Mouse (Mus musculus) left cerebral cortex, adult 9 months (tissue): ENCODE measurements at regions not wholly inside any gene's neighbourhood (a gene's known extent, or its start where the extent isn't known, plus 50 kb on each side); places are given as distances from the start of the nearest gene placed in this dataset.

Experiments used
- DNase-seq, 2 experiments: peaks; one replicate each; pipeline ENCODE4 v3.0.0; 2022; ENCODE audit warnings: low spot score in 2 of 2

DNA sequence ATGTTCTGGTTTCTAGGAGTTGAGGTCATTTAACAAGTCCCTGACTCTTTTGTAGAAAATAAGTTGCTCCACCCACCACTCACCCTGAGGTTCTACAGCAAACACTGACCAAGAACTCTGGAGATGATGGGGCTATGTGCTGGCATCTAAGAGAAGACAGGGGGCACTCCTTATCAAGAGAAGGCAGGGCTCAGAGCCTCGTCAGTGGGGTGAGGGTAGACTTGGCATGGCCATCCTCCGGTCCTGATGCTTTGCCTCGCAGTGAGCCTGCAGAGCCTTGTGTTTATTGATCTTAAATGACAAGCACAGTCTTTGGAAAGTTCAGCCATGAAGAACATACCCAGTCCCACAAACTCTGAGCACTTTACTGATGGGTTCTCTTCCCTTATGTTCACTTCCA lies 370.1 kb upstream of the 3110018I06Rik start:
- DNase-seq: no peak

DNA sequence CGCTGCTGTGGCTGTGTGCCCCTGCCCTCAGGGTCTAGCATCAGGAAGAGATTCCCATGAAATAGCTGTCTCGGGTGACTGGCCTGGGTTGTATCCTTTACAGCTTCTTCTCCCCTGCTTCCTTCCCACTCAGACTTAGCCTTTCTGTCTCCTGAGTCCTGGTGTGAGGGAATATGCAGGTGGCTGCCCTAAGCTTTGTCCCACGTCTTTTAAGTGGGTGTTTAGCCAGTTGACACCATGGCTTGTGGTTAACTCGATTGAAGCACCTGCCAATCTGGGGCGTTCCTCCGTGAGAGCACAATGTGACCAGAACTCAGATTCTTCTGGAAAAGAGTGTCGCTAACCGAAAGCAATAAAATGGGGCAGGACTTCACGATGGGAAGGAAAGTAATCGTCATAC lies 369.4 kb upstream of the 3110018I06Rik start:
- no peak for DNase-seq

DNA sequence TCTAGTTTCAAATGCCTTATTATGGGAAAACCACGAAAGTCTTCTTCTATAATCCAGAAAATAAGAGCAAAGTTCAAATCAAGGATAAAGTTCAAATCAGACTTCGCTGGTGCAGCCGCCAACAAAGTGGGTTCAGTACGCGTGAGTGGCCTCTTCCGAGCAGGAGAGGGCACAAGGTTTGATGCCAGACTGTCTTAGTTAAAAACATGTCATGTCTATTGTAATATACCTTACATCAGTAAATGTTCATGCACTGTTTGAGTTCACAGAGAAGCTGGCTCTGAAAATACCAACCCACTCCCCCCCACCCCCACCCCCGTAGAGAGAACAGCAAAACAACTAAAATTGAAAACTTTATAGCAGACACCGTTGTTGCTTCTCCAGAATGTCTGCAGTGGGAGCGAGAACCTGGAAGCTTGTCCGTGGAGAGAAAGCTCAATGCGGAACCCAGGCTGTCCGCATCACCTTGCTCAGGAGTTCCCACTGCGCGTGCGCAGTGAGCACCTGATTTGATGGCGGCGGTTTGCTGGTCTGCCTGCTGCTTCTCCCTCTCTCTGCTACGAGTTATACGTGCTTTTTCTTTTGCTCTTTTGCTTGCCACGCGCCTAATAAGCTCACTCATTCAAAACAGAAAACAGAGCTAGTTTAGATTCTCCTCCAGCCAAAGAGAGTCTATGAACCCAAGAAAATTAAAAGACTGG lies 367.8 kb upstream of the 3110018I06Rik start:
- no peak for DNase-seq

DNA sequence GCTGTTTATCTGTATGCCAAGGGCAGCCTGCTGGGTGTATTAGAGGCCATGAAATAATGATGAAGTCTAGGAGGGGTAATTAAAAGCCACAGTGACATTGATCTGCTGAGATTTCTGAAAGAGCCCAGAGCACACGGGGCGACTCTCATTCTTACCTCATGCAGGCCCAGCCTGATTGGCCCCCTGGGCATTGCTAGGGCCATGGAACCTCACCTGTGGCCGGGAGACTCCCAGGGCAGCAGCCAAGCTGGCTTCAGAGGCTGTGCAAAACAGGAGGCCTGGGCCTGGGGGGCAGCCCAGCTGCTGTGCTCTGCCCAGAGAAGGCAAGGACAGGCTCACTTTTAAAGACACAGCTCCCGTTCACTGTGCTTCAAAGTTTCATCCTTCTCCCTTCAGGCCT lies 366.4 kb upstream of the 3110018I06Rik start:
- no peak for DNase-seq

DNA sequence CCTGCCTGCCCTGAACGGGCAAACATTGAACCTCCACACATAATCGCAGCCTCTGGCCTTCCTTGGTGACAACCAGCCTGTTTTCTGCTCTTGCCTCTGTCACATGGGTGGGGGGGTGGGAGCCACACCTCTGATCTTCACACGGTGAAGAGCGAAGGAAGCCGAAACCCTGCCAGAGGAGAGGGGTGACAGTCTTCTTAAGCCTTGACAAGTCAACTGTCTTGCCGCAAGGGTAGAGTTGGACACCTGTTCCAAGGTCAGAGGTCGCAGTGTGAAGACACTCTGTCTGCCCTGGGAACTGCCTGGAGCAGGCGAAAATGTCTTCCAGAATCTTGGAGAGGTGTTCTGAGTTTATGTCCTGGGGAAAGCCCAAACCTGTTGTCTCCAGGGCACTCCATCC lies 364.8 kb upstream of the 3110018I06Rik start:
- no peak for DNase-seq

DNA sequence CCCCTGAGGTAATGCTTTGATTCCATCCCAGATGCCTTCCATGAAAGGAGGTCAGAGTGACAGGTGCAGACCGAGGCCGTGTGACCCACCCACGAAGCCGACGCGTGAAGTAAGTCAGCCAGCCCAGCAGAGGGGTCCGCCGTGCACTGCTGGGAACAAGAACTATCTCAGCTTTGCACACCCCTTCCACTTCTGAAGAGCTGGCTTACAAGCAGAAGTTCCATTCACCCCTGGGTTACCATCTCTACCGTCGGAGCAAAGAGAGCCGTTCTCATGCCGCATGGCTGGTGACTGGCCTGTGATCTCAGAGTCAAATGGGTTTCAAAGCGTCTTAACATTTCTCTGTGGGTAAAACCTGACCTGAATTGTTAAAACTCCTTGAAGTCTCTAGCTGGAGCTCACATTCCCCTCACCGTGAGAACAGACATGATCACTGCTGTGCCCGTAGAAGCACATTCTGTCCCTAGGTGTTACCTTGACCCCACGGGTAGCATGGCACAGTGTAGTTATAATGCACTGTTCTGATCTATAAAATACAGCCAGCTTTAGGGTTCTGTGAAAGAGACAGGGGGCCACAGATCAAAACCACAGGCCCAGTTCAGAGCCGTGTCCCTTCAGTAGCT lies 364.1 kb upstream of the 3110018I06Rik start:
- no peak for DNase-seq

DNA sequence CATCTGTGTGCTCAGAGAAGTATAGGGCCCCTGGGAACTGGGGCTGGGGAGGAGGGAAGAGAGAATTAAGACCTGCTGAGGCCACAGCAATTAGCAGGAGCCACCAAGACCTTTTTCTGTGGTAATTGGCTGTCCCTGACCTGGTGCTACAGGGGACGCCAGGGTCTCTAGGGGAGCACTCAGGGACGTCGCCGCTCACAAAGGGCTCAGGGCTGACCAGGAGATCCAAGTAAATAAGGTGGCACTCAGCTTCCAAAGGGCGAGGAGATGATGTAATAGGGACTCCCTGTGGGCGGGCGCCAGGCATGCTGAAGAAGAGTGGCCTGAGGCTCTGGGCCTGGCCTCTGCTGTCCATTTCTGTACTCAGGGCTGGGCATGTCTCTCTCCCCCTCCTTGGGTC lies 363.2 kb upstream of the 3110018I06Rik start:
- no peak for DNase-seq

DNA sequence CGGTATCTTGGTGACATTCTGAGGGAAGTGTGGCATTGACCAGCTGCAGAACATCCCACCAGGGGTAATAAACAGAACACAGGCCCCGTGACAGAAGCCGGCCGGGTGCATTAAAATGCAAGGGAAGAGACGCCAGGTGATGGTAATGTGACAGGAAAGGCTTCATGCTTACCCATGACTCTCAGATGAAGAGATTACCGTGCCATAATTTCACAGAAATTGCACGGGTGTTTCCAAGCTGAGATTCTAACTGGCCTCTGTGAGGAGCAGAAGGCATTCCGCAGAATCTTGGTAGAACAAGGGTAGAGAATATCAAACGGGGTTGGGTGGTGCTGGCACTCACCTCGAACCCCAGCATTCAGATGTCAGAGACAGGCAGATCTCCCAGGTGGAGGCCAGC lies 362.4 kb upstream of the 3110018I06Rik start:
- DNase-seq: no peak

DNA sequence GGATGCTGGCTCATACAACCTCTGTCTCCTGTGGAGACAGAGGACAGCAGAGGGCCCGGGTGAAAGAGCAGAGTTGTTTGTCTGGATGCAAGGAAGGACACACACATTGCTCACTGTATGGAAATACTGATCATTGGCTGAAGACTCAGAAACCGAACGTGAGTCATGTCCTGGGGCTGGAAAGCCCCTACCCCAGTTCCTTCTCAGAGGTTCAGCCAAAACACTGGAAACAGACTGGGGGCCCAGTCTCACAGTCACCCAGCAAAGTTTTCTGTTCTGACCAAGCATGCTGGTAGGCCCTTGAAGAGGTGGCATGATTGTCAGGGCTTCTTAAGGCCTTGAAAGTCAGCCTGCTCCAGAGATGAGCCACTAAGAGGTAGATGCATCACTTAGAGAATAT lies 360.8 kb upstream of the 3110018I06Rik start:
- DNase-seq: no peak

DNA sequence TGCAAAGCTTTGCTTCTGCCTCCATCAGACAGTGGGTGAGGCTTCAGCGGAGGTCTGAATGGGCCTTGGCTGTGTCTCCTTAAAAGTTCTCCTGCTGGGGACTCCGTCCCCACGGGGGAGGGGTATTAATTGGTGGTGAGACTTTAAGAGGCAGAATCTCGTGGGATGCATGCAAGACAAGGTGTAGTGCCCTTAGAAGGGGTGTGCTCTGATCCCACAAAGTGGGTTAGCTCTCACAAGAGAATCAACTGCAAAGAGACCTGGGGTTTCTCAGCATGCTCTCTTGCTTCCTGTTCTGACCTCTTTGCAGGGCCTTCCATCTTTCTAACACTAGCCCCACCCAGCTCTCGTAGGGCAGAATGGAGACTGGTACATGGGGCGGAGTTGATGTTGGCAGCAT lies 359.2 kb upstream of the 3110018I06Rik start:
- no peak for DNase-seq

DNA sequence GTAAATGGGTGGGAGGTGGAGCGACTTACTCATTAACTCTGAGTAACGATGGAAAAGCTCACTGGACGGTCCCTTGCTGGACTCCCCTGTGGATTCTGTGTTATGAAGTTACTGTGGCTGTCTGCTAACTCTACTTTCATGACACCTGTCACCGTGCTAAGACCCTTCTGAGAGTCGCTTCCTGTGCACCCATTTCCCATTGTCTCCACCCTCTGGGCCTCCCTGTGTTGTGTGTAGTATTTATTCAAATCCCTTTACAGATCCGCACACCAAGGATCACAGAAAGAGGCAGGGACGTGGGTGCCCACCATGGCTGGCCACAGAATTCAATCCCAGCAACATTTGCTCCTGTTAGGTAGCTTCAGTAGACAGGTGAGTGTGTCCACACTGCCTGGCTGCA lies 357.1 kb upstream of the 3110018I06Rik start:
- DNase-seq: no peak

DNA sequence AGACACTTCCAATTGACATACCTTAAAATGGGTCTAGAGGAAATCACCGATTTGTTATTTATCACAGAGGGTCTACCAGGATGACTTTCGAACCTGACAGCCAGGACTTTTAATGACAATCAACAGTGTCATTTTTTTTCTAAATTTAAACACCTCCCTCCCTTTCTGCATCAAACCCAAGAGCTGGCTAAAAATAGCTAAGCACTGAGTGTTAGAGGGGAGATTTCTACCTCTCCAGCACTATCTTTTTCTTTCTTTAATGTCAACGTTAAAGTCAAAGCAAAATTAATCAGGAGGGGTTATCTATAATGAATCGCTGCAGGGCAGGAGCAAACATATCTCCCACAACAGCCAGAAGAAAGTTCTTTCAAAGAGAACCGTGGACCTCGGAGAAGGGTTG lies 356.6 kb upstream of the 3110018I06Rik start:
- DNase-seq: no peak

DNA sequence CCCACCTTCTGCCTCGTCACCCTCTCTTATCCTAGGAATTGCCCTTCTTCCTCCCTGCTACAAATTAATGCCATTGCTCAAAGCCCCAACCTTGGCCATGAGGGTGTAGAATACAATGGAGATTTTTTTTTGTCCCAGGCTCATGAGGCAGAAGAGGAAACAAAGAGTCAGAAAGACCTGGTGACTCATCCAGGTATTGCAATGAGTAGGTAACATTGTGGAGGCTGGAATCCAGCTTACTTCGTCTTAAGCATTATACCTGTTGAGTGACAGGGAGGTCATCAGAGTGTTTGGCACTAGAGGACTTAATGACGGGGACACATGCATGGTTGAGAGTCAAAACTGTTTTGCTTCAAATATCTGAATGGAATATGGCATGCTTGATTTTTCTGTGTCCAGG lies 355.9 kb upstream of the 3110018I06Rik start:
- no peak for DNase-seq

DNA sequence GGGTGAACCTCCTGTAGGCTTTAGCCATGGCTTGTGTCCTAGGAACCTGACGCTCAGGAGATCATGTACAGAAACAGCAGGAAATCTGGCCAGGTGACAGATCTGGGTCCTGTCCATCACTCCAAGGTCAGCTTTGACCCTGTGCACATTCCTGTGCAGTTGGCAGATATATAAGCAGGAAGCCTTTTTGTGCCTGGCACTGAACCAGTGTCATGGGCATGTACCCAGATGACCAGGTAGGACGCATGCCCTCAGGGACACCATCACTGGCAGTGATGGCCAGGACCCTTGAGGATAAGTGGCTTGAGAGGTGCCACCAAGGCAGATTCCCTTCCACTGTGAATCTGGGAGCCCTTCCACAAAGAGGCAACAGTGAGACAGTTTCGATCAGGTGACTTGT lies 354.1 kb upstream of the 3110018I06Rik start:
- no peak for DNase-seq

DNA sequence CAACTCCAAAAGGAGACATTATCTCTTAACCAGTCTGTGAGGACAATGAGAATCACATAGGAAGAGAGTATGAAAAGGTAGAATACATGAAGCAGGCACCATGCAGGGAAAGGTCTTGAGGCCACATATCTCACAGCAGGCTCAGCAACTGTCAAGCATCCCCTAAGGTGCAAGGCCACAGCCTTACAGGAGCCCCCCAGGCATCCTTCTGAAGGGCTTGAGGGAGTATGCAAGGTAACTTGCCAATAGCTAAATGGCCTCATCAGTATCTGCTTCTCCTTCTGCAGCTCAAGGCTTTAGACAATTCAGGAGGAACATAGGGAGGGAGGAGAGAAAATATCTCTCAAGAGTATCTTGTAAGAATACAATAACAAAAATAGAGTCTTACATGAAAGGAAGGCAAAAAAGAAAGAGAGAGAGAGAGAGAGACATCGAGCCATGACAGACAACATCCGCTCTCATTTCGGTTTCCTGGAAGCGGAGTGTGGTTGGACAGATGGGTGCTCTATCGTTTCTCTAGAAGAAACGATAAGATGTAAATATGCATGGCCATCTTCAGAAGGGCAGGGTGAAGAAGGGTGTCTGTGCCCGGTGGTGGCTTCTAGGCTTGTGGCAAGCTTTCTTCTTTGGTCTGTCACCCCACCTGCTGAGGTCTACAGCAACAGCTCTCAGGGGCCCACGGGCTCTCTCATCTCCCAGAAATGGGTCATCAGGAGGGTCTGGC lies 349.6 kb upstream of the 3110018I06Rik start:
- no peak for DNase-seq

DNA sequence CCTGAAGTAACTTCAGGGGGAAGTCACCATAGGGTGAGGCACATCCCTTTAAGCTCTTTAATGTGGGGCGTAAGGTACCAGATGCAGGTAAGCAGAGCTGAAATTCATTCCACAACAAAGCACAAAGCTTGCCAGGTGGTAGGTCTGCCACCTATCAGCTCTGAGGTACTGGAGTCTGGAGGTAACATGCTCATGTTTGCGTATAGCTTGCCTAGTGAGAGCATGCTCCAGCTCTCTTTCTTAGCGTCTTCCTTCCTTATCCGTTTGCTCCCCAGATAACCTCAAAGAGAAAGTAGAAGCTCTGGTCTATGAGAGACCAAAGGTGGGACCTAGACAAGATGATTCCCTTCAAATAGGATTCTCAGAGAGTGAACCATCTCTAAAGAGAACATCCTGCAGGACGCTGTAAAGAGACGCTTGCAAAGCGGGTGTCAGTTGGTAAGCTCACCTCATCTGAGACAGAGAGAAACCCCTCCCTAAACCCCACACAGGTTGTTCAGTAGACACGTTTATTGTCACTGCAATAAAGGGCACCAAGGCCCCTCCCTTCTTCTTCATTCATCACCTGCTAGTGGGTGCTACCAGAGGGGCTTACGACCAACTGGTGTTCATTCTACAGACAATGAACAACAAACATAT lies 347.4 kb upstream of the 3110018I06Rik start:
- DNase-seq: no peak

DNA sequence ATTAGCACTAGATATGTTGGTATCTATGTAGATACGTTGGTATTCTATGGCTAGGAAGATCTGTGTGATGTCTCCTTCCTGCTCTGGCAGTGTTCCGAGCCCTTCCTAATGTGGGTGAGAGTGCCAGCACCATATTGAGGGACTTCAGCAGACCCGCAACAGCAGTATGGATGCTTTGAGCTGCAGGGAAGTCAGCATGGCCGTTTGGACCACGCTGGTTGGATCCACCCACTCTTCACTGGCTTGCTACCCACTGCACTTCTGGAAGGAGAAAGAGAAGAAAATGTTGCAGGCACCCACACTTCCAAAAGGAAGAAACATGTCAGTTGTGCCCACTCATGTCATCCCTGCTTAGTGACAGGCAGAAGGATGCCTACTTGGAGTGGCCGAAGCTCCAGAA lies 346.2 kb upstream of the 3110018I06Rik start:
- peak; percentile 52 to 75 for DNase-seq

DNA sequence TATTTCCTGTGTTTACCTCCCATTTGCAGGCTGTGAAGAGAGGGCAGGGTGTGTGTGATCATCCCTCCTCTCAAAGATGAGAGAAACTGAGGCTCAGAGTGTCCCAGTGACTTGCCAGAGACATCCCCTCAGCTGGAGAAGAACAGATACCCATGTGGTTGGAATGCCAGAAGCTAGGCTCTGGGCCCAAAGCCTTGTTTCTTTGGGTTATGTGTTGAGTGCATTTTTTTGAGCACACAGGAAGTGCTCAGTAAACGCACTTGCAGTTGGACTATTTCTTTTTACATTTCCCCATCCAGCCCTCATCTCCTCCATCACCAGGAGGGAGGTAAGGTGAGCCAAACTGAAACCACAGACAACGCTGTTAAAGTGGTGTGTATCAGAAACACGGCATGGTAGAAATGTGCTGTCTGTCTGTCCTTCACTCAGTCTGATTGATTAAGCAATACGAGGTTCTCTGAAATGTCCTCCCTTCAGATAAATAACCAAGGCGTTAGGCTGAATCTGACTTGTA lies 341.8 kb upstream of the 3110018I06Rik start:
- DNase-seq: no peak

DNA sequence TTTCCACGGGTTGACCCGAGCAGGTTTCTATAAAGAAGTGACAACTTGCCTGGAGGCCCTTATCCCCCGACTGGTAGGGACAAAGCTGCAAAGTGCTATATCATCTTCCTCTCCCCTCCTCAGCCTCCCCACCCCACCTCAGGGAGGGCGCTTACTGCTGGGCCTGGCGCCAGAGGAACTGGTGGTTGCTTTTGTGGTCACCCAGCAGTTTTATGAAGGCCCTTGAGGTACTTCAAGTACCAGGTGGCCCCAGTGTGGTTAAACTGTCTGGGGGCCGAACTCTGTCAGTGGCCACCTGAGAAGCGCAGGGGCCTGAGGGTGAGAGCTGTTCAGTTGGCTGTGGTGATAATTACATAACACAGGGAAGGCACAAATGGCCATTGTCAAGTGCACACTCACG lies 340.0 kb upstream of the 3110018I06Rik start:
- no peak for DNase-seq

DNA sequence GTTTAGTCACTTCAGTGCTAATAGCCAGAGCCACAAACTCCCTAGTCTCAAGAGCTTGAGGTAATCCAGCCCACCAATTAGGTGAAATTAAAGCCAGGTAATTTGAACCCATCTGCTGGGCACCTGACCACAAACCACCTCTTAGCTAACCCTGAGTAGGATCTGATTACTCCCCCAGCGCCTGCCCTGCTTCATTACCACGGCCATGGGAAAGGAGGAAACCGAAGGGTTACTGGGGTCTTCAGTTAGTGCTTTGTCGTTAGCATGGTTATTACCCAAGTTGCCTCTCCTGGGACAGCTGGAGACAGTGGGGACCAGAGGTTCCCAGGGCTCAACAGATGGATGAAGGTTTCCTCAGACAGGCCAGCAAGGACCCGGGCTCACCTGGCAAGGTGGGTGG lies 337.3 kb upstream of the 3110018I06Rik start:
- DNase-seq: no peak

DNA sequence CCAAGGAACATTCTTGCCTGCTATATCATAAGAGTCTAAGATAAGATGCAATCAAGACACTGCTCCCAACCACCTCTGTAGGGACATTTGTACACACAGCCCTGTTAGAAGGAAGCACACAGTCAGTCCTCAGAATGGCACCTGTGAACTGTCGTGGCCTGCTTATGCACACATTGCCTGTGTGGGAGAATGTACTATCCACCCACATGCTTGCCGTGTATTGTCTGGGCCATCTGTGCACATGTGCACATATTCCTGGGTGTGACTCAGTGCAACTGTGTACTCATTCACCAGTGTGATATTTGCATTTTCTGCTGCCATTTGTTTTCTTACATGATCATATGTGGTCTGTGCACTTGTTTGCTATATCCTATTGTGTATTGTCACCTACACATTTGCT lies 333.8 kb upstream of the 3110018I06Rik start:
- DNase-seq: no peak

DNA sequence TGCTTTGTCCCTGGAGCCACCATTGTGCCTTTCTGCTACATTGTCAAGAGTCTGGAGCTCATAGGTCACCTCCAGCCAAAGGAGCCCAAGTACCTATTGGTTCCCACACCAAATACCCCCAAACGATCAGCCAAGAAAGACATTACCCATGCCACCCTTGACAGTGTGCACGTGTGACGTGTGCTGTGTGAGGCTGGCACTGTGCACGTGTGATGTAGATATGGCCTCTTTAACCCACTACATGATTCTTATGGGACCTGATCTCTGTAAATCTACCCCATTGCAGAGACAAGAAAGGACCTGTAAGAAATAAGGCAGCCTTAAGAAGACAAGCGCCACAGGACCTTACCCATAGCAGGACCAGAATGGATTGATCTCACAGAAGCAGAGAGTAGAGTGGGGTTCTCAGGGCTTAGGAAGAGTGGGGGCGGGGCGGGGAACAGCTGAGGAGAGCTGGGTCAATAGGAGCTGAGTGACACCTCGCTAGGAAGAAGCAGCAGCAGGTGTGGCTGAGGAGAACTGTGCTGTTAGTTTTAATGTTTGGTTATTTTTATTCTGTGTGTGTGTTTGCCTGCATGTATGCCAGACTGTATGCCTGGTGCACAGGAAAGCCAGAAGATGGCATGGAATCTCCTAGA lies 331.5 kb upstream of the 3110018I06Rik start:
- no peak for DNase-seq
